13 mouse cellular contexts compared by ENCODE assay signal in the genomic region with DNA sequence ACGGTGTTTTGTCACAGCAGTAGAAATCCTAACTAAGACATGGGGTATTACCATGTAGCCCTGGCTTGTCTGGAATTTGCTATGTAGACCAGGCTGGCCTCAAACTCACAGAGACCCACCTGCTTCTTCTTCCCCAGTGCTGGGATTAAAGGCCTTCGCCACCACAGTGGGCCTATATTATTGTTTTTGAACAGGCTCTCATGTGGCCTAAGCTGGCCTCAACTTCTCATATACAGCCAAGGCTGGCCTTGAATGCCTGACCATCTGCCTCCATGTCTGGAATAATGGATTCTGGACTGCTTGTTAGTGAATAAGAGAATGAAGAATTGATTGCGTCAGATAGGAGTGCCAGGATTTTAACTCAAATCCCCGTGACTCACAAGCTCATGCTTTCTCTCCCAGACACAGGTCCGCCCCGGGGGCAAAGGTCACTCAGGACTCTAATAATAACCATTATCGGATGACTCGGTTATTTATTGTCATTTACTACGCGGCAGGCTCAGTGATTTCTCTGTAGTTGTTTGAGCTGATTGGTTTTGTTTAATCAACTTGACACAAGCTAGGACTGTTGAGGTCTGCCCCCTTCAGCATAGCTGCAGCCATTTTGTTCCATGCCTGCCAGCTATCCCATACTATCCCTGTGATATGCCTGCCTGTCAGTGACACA. TPM values are rescaled to one million over a fixed set of nuclear protein-coding genes. Genes with fewer than 3 reads are reported as not detected.
A peak's percentile ranks its signal among the peaks of the same experiment; 100 is the strongest.
DNase-seq lines count a peak whose midpoint lies in the region; ATAC-seq and TF ChIP-seq lines count a peak whose summit lies in the region.
"Had no signal": no experiment of that assay in that cellular context is flagged by ENCODE, and none has a peak within 500 bp of the region (broad histone marks: within the 10 kb centered on the region; RNA-seq: fewer than 3 reads in every experiment).

No protein-coding gene starts in this region.

- ATAC-seq in midbrain, embryonic 12.5 days (ENCODE audit: low FRiP score, low read depth) = peak; percentile 59
- ATAC-seq in midbrain, embryonic 15.5 days (replicated peaks) = no peak
- peak; percentile 70 for ATAC-seq in intestine, embryonic 15.5 days
- ATAC-seq: Patski had no signal

- no peak overlapping the region for H3K4me3 ChIP-seq in midbrain, embryonic 12.5 days
- H3K4me3 ChIP-seq in midbrain, embryonic 15.5 days = no peak overlapping the region
- H3K4me3 ChIP-seq in intestine, embryonic 15.5 days (replicated peaks) = no peak overlapping the region
- H3K4me3 ChIP-seq in cerebellum, adult 2 months (replicated peaks; ENCODE audit: insufficient read depth, low read depth, low read length) = no peak overlapping the region
- no peak overlapping the region for H3K4me3 ChIP-seq in layer of hippocampus, adult 2 months
- H3K4me3 ChIP-seq: embryonic facial prominence, embryonic 12.5 days; heart, embryonic 12.5 days had no signal

- no peaks in the 10 kb centered on the region for H3K9me3 ChIP-seq in midbrain, embryonic 12.5 days
- H3K9me3 ChIP-seq in midbrain, embryonic 15.5 days = no peaks in the 10 kb centered on the region
- H3K9me3 ChIP-seq in intestine, embryonic 15.5 days = no peaks in the 10 kb centered on the region
- H3K9me3 ChIP-seq: embryonic facial prominence, embryonic 12.5 days; heart, embryonic 12.5 days had no signal

- no peaks in the 10 kb centered on the region for H3K27me3 ChIP-seq in midbrain, embryonic 12.5 days
- H3K27me3 ChIP-seq in midbrain, embryonic 15.5 days (replicated peaks) = no peaks in the 10 kb centered on the region
- no peaks in the 10 kb centered on the region for H3K27me3 ChIP-seq in intestine, embryonic 15.5 days (replicated peaks)
- no peaks in the 10 kb centered on the region for H3K27me3 ChIP-seq in cerebellum, adult 2 months (ENCODE audit: control insufficient read depth, insufficient read depth, low read length)
- H3K27me3 ChIP-seq: embryonic facial prominence, embryonic 12.5 days; heart, embryonic 12.5 days; Patski had no signal

- TF ChIP-seq CTCF in cerebellum, adult 2 months (IDR thresholded peaks at IDR 0.05; ENCODE audit: borderline replicate concordance, insufficient read depth, low read depth, low read length) = no peak
- TF ChIP-seq CTCF in layer of hippocampus, adult 2 months (conservative IDR thresholded peaks at IDR 0.05) = no peak

- H3K27ac ChIP-seq in midbrain, embryonic 12.5 days (replicated peaks) = 0 out of 2 replicates have a peak overlapping the region, but pooled peaks have one; percentile 15
- H3K27ac ChIP-seq in midbrain, embryonic 15.5 days = no peak overlapping the region
- 0 out of 2 replicates have a peak overlapping the region, but pooled peaks have one; percentile 22 for H3K27ac ChIP-seq in intestine, embryonic 15.5 days
- H3K27ac ChIP-seq in cerebellum, adult 2 months (ENCODE audit: insufficient read depth, low read length) = no peak overlapping the region
- no peak overlapping the region for H3K27ac ChIP-seq in layer of hippocampus, adult 2 months
- H3K27ac ChIP-seq: embryonic facial prominence, embryonic 12.5 days had no signal

- DNase-seq in adrenal gland, adult (ENCODE audit: inconsistent age in 2 of 2, low spot score in 1 of 2) = peak; percentile 60 to 85
- DNase-seq in adrenal gland, postnatal 4 days (ENCODE audit: low spot score in 2 of 2) = no peak
- peak; percentile 84 for DNase-seq in yolk sac, embryonic 10.5 days (ENCODE audit: low spot score)
- no peak for DNase-seq in cerebellum, adult 2 months
- DNase-seq in layer of hippocampus, adult 2 months (ENCODE audit: low spot score in 2 of 2) = no peak

- no peak for TF ChIP-seq POLR2A in cerebellum, adult 2 months (IDR thresholded peaks at IDR 0.05; ENCODE audit: borderline replicate concordance, insufficient read depth, low read length)

- no peak overlapping the region for H3K4me2 ChIP-seq in midbrain, embryonic 12.5 days (replicated peaks)
- H3K4me2 ChIP-seq in midbrain, embryonic 15.5 days = no peak overlapping the region
- no peak overlapping the region for H3K4me2 ChIP-seq in intestine, embryonic 15.5 days (replicated peaks)
- H3K4me2 ChIP-seq: embryonic facial prominence, embryonic 12.5 days; heart, embryonic 12.5 days had no signal

- H3K36me3 ChIP-seq in midbrain, embryonic 12.5 days = no peaks in the 10 kb centered on the region
- H3K36me3 ChIP-seq in midbrain, embryonic 15.5 days (replicated peaks) = no peaks in the 10 kb centered on the region
- no peaks in the 10 kb centered on the region for H3K36me3 ChIP-seq in intestine, embryonic 15.5 days
- H3K36me3 ChIP-seq: embryonic facial prominence, embryonic 12.5 days; heart, embryonic 12.5 days had no signal

- H3K9ac ChIP-seq in midbrain, embryonic 12.5 days (replicated peaks) = no peak overlapping the region
- H3K9ac ChIP-seq in midbrain, embryonic 15.5 days = no peak overlapping the region
- H3K9ac ChIP-seq in intestine, embryonic 15.5 days = no peak overlapping the region
- H3K9ac ChIP-seq: embryonic facial prominence, embryonic 12.5 days; heart, embryonic 12.5 days had no signal

- H3K4me1 ChIP-seq in midbrain, embryonic 12.5 days = no peaks in the 10 kb centered on the region
- H3K4me1 ChIP-seq in midbrain, embryonic 15.5 days = no peaks in the 10 kb centered on the region
- peaks cover 15% of the 10 kb centered on the region; the same call in 1 of the 2 replicates for H3K4me1 ChIP-seq in intestine, embryonic 15.5 days (replicated peaks)
- no peaks in the 10 kb centered on the region for H3K4me1 ChIP-seq in cerebellum, adult 2 months (ENCODE audit: control insufficient read depth, insufficient read depth, low read length)
- H3K4me1 ChIP-seq: heart, embryonic 12.5 days had no signal

- WGBS in midbrain, embryonic 12.5 days = 41% methylated on average over 10 of the region's 10 CpGs
- 41% methylated on average over 10 of the region's 10 CpGs for WGBS in midbrain, embryonic 15.5 days
- 52% methylated on average over 10 of the region's 10 CpGs for WGBS in intestine, embryonic 15.5 days
- 68% methylated on average over 10 of the region's 10 CpGs for WGBS in cerebellum, adult 2 months

RNA-seq across cellular contexts. Expression of gene Igsf23, which starts 1.9 kb away (rescaled TPM):
- under 1 TPM in 1 of 2 experiments, not detected in 1; 0.28 TPM for total RNA-seq in adrenal gland, postnatal 4 days (2021)
- polyA plus RNA-seq in midbrain, embryonic 12.5 days (2016; fragmentation: Nextera tagmentation; extraction: Ambion mirVana) = not detected in 2 replicates
- not detected in 2 replicates for polyA plus RNA-seq in midbrain, embryonic 15.5 days (2015; fragmentation: Nextera tagmentation; extraction: Ambion mirVana)
- 7.5 and 8.0 TPM in 2 replicates for polyA plus RNA-seq in intestine, embryonic 15.5 days (2015; fragmentation: Nextera tagmentation; extraction: Ambion mirVana)
- polyA plus RNA-seq in cerebellum, adult 2 months (2012; rRNA removed) = not detected in 2 replicates
- total RNA-seq in layer of hippocampus, adult 2 months (2021) = not detected
- total RNA-seq: left cerebral cortex, postnatal 14 days had no signal
- polyA plus RNA-seq: embryonic facial prominence, embryonic 12.5 days had no signal

RNA-seq across cellular contexts. Expression of gene Ceacam20, which starts 12.8 kb away (rescaled TPM):
- total RNA-seq in adrenal gland, postnatal 4 days (2021) = not detected
- not detected in 2 replicates for polyA plus RNA-seq in midbrain, embryonic 12.5 days (2016; fragmentation: Nextera tagmentation; extraction: Ambion mirVana)
- not detected in 2 replicates for polyA plus RNA-seq in midbrain, embryonic 15.5 days (2015; fragmentation: Nextera tagmentation; extraction: Ambion mirVana)
- 1.5 and 1.7 TPM in 2 replicates for polyA plus RNA-seq in intestine, embryonic 15.5 days (2015; fragmentation: Nextera tagmentation; extraction: Ambion mirVana)
- polyA plus RNA-seq in cerebellum, adult 2 months (2012; rRNA removed) = not detected in 2 replicates
- total RNA-seq in layer of hippocampus, adult 2 months (2021) = not detected
- total RNA-seq: left cerebral cortex, postnatal 14 days had no signal
- polyA plus RNA-seq: embryonic facial prominence, embryonic 12.5 days; heart, embryonic 12.5 days; lung, embryonic 16.5 days; Patski had no signal

RNA-seq across cellular contexts. Expression of gene Pvr, which starts 31.5 kb away (rescaled TPM):
- total RNA-seq in adrenal gland, postnatal 4 days (2021) = 10 to 100 TPM; 21.6 to 22.0 TPM
- polyA plus RNA-seq in midbrain, embryonic 12.5 days (2016; fragmentation: Nextera tagmentation; extraction: Ambion mirVana) = 3.4 and 3.7 TPM in 2 replicates
- polyA plus RNA-seq in midbrain, embryonic 15.5 days (2015; fragmentation: Nextera tagmentation; extraction: Ambion mirVana) = 11.5 and 12.6 TPM in 2 replicates
- polyA plus RNA-seq in intestine, embryonic 15.5 days (2015; fragmentation: Nextera tagmentation; extraction: Ambion mirVana) = 13.3 TPM in 2 replicates
- 7.4 and 7.5 TPM in 2 replicates for polyA plus RNA-seq in cerebellum, adult 2 months (2012; rRNA removed)
- total RNA-seq in layer of hippocampus, adult 2 months (2021) = 10 to 100 TPM; 13.6 to 16.3 TPM

RNA-seq across cellular contexts. Expression of gene Nlrp9b, which starts 38.8 kb away (rescaled TPM):
- total RNA-seq in adrenal gland, postnatal 4 days (2021) = not detected
- polyA plus RNA-seq in midbrain, embryonic 12.5 days (2016; fragmentation: Nextera tagmentation; extraction: Ambion mirVana) = not detected in 2 replicates
- not detected in 2 replicates for polyA plus RNA-seq in midbrain, embryonic 15.5 days (2015; fragmentation: Nextera tagmentation; extraction: Ambion mirVana)
- 0.21 and 0.33 TPM in 2 replicates for polyA plus RNA-seq in intestine, embryonic 15.5 days (2015; fragmentation: Nextera tagmentation; extraction: Ambion mirVana)
- not detected in 2 replicates for polyA plus RNA-seq in cerebellum, adult 2 months (2012; rRNA removed)
- not detected for total RNA-seq in layer of hippocampus, adult 2 months (2021)
- total RNA-seq: left cerebral cortex, postnatal 14 days had no signal
- polyA plus RNA-seq: embryonic facial prominence, embryonic 12.5 days; heart, embryonic 12.5 days; lung, embryonic 16.5 days; Patski had no signal

Comparison
In these comparisons a context has a peak if more than half of its experiments do, and no peak if none do; other contexts are left out.
1. DNase-seq: peak in adrenal gland, adult (2 of 2) and yolk sac, embryonic 10.5 days (single experiment); none in adrenal gland, postnatal 4 days (0 of 2), cerebellum, adult 2 months (0 of 2) and layer of hippocampus, adult 2 months (0 of 2).
2. H3K27ac ChIP-seq: peak in midbrain, embryonic 12.5 days (single experiment) and intestine, embryonic 15.5 days (single experiment); none in midbrain, embryonic 15.5 days (single experiment), cerebellum, adult 2 months (single experiment) and layer of hippocampus, adult 2 months (single experiment).